Mouse (Mus musculus) lung, embryonic 16.5 days (tissue): ENCODE data around the gene Nfix. TPM values are rescaled to one million over a fixed set of nuclear protein-coding genes. Genes with fewer than 3 reads are reported as not detected.

Experiments
- ATAC-seq: fragments of 200-750 bp; cut with Nextera tagmentation; 2 replicates; pipeline ENCODE4 v1.8.0; 2017; ENCODE audit warnings: low read depth, mild to moderate bottlenecking, moderate library complexity
- H3K27ac ChIP-seq: fragments of 300-500 bp; sonication (generic); 2 replicates; pipeline ENCODE4 v1.5.1; 2014; ENCODE audit warnings: mild to moderate bottlenecking, control low read depth, low read length
- H3K27me3 ChIP-seq: fragments of 300-500 bp; sonication (generic); 2 replicates; pipeline ENCODE4 v1.6.1; 2014; ENCODE audit warnings: low read depth, low read length, mixed read lengths; ENCODE audit not compliant: control insufficient read depth, insufficient read depth
- H3K36me3 ChIP-seq: fragments of 300-500 bp; sonication (generic); 2 replicates; pipeline ENCODE4 v1.6.1; 2014; ENCODE audit warnings: low read length; ENCODE audit not compliant: control insufficient read depth, insufficient read depth
- H3K4me1 ChIP-seq: fragments of 300-500 bp; sonication (generic); replicated peaks from 2 replicates; pipeline ENCODE4 v1.6.1; 2014; ENCODE audit warnings: low read length, mixed read lengths; ENCODE audit not compliant: control insufficient read depth, insufficient read depth
- H3K4me2 ChIP-seq: fragments of 300-500 bp; sonication (generic); 2 replicates; pipeline ENCODE4 v1.6.1; 2014; ENCODE audit warnings: low read depth, low read length, control low read depth
- H3K4me3 ChIP-seq: fragments of 300-500 bp; sonication (generic); 2 replicates; pipeline ENCODE4 v1.5.1; 2014; ENCODE audit warnings: mild to moderate bottlenecking, low read length, control low read depth
- H3K9ac ChIP-seq: fragments of 300-500 bp; sonication (generic); 2 replicates; pipeline ENCODE4 v1.6.1; 2014; ENCODE audit warnings: low read length, control low read depth
- H3K9me3 ChIP-seq: fragments of 300-500 bp; sonication (generic); 2 replicates; pipeline ENCODE4 v1.6.1; 2016; ENCODE audit warnings: low read length; ENCODE audit not compliant: control insufficient read depth
- WGBS: fragments of 180-500 bp; shearing (Covaris S2); extraction: QIAGEN DNeasy Blood & Tissue Kit; methylation state at CpG from one replicate; pipeline ENCODE4 v1.1.7; 2014; 5-methylcytosine and 5-hydroxymethylcytosine counted together
- polyA plus RNA-seq: library from polyadenylated mRNA; unstranded; fragments of >200 nt; fragmentation: Nextera tagmentation; extraction: Ambion mirVana; gene quantifications from 2 replicates; pipeline ENCODE4 v1.2.1, GENCODE M21; 2015

Nfix gene
- polyA plus RNA-seq, 1 experiment from 2014 or later = 43.9 TPM

GRCm38 (mm10) chr8:84814555-84815441 is 14.7 kb upstream of the Nfix start:
- H3K36me3 ChIP-seq = no peaks in the 10 kb centered on the region
- no peak overlapping the region for H3K4me3 ChIP-seq
- ATAC-seq = no peak
- peaks cover 15% of the 10 kb centered on the region for H3K4me1 ChIP-seq
- no peaks in the 10 kb centered on the region for H3K9me3 ChIP-seq
- 0 out of 2 replicates have a peak overlapping the region, but pooled peaks have one; percentile 26 for H3K9ac ChIP-seq
- WGBS = 43% methylated on average over 19 of the region's 19 CpGs
- no peak overlapping the region for H3K4me2 ChIP-seq
- H3K27ac ChIP-seq = no peak overlapping the region
- no peaks in the 10 kb centered on the region; the same call in 1 of the 2 replicates for H3K27me3 ChIP-seq

GRCm38 (mm10) chr8:84814240-84814554 is 14.1 kb upstream of the Nfix start:
- no peak for ATAC-seq
- H3K4me2 ChIP-seq = no peak overlapping the region
- no peak overlapping the region for H3K9ac ChIP-seq
- H3K27me3 ChIP-seq = no peaks in the 10 kb centered on the region; the same call in 1 of the 2 replicates
- H3K4me3 ChIP-seq = no peak overlapping the region
- H3K4me1 ChIP-seq = peaks cover 15% of the 10 kb centered on the region
- no peaks in the 10 kb centered on the region for H3K9me3 ChIP-seq
- H3K27ac ChIP-seq = no peak overlapping the region
- WGBS = 84% methylated on average over 11 of the region's 11 CpGs
- no peaks in the 10 kb centered on the region for H3K36me3 ChIP-seq

- no peak overlapping the region for H3K4me2 ChIP-seq
- no peaks in the 10 kb centered on the region; the same call in 1 of the 2 replicates for H3K27me3 ChIP-seq
- H3K4me1 ChIP-seq = peaks cover 15% of the 10 kb centered on the region
- no peaks in the 10 kb centered on the region for H3K9me3 ChIP-seq
- ATAC-seq = no peak
- H3K4me3 ChIP-seq = no peak overlapping the region
- no peaks in the 10 kb centered on the region for H3K36me3 ChIP-seq
- no peak overlapping the region for H3K27ac ChIP-seq
- H3K9ac ChIP-seq = no peak overlapping the region
- WGBS = 71% methylated on average over 3 of the region's 3 CpGs
These were observed 13.7 kb upstream of the Nfix start for GRCm38 (mm10) chr8:84813830-84814229.

GRCm38 (mm10) chr8:84813059-84813458 is 12.9 kb upstream of the Nfix start:
- Histone ChIP-seq H3K27me3 (no peaks in the 10 kb centered on the region; the same call in 1 of the 2 replicates), H3K9ac (no peak overlapping the region)
- WGBS = 2% methylated on average over 5 of the region's 5 CpGs

GRCm38 (mm10) chr8:84811303-84811702 is 11.2 kb upstream of the Nfix start:
- Histone ChIP-seq H3K9me3 (no peaks in the 10 kb centered on the region), H3K9ac (peak overlapping the region; percentile 45), H3K36me3 (no peaks in the 10 kb centered on the region), H3K4me3 (peak overlapping the region; percentile 46), H3K27me3 (no peaks in the 10 kb centered on the region; the same call in 1 of the 2 replicates), H3K4me2 (peak overlapping the region; percentile 70), H3K4me1 (peaks cover 15% of the 10 kb centered on the region), H3K27ac (no peak overlapping the region)
- no peak for ATAC-seq
- WGBS = 25% methylated on average over 10 of the region's 10 CpGs

More at GRCm38 (mm10) chr8:84813059-84813458, 12.9 kb upstream of the Nfix start:
- no peaks in the 10 kb centered on the region for H3K36me3 ChIP-seq
- H3K27ac ChIP-seq = no peak overlapping the region
- no peaks in the 10 kb centered on the region for H3K9me3 ChIP-seq
- no peak overlapping the region for H3K4me3 ChIP-seq
- no peak overlapping the region for H3K4me2 ChIP-seq
- ATAC-seq = peak; percentile 17; the same call in 1 of the 2 replicates
- H3K4me1 ChIP-seq = peaks cover 15% of the 10 kb centered on the region

- Histone ChIP-seq H3K27ac (no peak overlapping the region), H3K9me3 (0 out of 2 replicates have a peak, but pooled peaks cover 3% of the 10 kb centered on the region), H3K36me3 (no peaks in the 10 kb centered on the region), H3K27me3 (no peaks in the 10 kb centered on the region; the same call in 1 of the 2 replicates), H3K9ac (peak overlapping the region; percentile 45), H3K4me3 (peak overlapping the region; percentile 46), H3K4me1 (peaks cover 15% of the 10 kb centered on the region), H3K4me2 (peak overlapping the region; percentile 70)
- under 1% methylated on average over 32 of the region's 32 CpGs for WGBS
- peak; percentile 86 for ATAC-seq
These were observed 10.8 kb upstream of the Nfix start for GRCm38 (mm10) chr8:84810896-84811295.

- ATAC-seq = no peak
- H3K27me3 ChIP-seq = no peaks in the 10 kb centered on the region; the same call in 1 of the 2 replicates
- 70% methylated on average over 5 of the region's 5 CpGs for whole genome bisulfite sequencing
These were observed 9.8 kb upstream of the Nfix start for GRCm38 (mm10) chr8:84809941-84810280.

GRCm38 (mm10) chr8:84809109-84809940 is 9.2 kb upstream of the Nfix start:
- WGBS = 67% methylated on average over 12 of the region's 12 CpGs
- 0 out of 2 replicates have a peak, but pooled peaks cover 5% of the 10 kb centered on the region for H3K9me3 ChIP-seq
- H3K27me3 ChIP-seq = no peaks in the 10 kb centered on the region; the same call in 1 of the 2 replicates
- H3K27ac ChIP-seq = no peak overlapping the region
- no peak overlapping the region for H3K9ac ChIP-seq
- H3K4me1 ChIP-seq = peaks cover 8% of the 10 kb centered on the region
- H3K36me3 ChIP-seq = no peaks in the 10 kb centered on the region
- no peak for ATAC-seq
- H3K4me2 ChIP-seq = no peak overlapping the region
- H3K4me3 ChIP-seq = no peak overlapping the region

More at GRCm38 (mm10) chr8:84809941-84810280, 9.8 kb upstream of the Nfix start:
- Histone ChIP-seq H3K9me3 (0 out of 2 replicates have a peak, but pooled peaks cover 5% of the 10 kb centered on the region), H3K4me2 (no peak overlapping the region), H3K36me3 (no peaks in the 10 kb centered on the region), H3K27ac (no peak overlapping the region), H3K9ac (no peak overlapping the region), H3K4me1 (peaks cover 9% of the 10 kb centered on the region), H3K4me3 (no peak overlapping the region)

- Histone ChIP-seq H3K4me2 (no peak overlapping the region), H3K4me1 (peaks cover 7% of the 10 kb centered on the region), H3K36me3 (no peaks in the 10 kb centered on the region), H3K9ac (no peak overlapping the region), H3K9me3 (0 out of 2 replicates have a peak, but pooled peaks cover 5% of the 10 kb centered on the region), H3K4me3 (no peak overlapping the region), H3K27me3 (no peaks in the 10 kb centered on the region), H3K27ac (no peak overlapping the region)
- ATAC-seq = no peak
- WGBS = 92% methylated on average over 5 of the region's 5 CpGs
These were observed 5.9 kb upstream of the Nfix start for GRCm38 (mm10) chr8:84806031-84806430.
